Mouse (Mus musculus) cortical plate, adult 2 months (tissue): Measurements from ENCODE around the gene Srpk2.
"Not testable (repeated sequence)": the region's sequence is repeated elsewhere in the genome, so short reads cannot be mapped to it uniquely, and the experiment has no call there.

Source experiments
- CTCF ChIP-seq: fragments of 200-500 bp; IDR thresholded peaks from 2 replicates; pipeline ENCODE4 v1.5.1; 2011; ENCODE audit warnings: mild to moderate bottlenecking, control low read depth, low read length; ENCODE audit not compliant: insufficient read depth; ENCODE audit errors: extremely low read depth
- POLR2A ChIP-seq: fragments of 200-500 bp; IDR thresholded peaks from 2 replicates; pipeline ENCODE4 v1.6.1; 2011; ENCODE audit warnings: mild to moderate bottlenecking, low read length, control low read depth; ENCODE audit not compliant: insufficient read depth; ENCODE audit errors: extremely low read depth

DNA sequence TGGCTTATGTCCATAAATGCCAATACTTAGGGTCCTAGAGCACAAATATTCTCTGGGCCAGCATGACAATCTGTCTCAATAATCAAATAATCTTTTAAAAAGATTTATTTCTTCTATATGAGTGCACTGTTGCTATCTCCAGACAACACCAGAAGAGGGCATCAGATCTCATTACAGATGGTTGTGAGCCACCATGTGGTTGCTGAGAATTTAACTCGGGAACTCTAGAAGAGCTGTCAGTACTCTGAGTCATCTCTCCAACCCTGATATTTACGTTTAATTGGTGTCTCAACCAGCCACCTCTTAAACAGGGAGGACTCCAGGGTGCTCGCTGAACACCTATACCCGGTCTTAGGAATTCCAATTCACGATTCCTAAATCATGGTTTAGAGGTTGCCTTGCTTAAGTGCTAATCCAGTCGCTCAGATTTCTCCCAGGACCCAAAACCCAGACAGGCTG, 27.3 kb upstream of the Srpk2 start:
- not testable (repeated sequence) for TF ChIP-seq CTCF, POLR2A
